Mouse (Mus musculus): ENCODE data around the gene Slc2a3. TPM values are rescaled to one million over a fixed set of nuclear protein-coding genes. Genes with fewer than 3 reads are reported as not detected.
"Not testable (repeated sequence)": the region's sequence is repeated elsewhere in the genome, so short reads cannot be mapped to it uniquely, and the experiment has no call there.

Slc2a3 gene
- polyA plus RNA-seq, 1 experiment from 2014 or later = 21.1 TPM

DNA sequence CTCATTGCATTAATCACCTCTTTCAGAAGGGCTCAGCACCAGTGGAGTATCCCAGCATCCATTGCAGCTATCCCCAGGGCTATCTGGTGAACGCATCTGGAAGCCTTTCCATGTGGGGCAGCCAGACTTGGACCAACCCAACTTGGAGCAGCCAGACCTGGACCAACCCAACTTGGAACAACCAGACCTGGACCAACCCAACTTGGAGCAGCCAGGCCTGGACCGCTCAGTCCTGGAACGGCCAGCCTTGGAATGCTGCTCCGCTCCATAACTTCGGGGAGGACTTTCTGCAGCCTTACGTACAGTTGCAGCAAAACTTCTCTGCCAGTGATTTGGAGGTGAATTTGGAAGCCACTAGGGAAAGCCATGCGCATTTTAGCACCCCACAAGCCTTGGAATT, 88.3 kb downstream of the Slc2a3 start:
- 93% methylated on average over 7 of the region's 7 CpGs for WGBS
- not testable (repeated sequence) for H3K4me2 ChIP-seq; H3K27me3 ChIP-seq; H3K9ac ChIP-seq; H3K9me3 ChIP-seq; H3K4me3 ChIP-seq; ATAC-seq (ENCODE audit: low FRiP score); H3K36me3 ChIP-seq; H3K27ac ChIP-seq
- peaks cover 11% of the 10 kb centered on the region for H3K4me1 ChIP-seq (replicated peaks)

DNA sequence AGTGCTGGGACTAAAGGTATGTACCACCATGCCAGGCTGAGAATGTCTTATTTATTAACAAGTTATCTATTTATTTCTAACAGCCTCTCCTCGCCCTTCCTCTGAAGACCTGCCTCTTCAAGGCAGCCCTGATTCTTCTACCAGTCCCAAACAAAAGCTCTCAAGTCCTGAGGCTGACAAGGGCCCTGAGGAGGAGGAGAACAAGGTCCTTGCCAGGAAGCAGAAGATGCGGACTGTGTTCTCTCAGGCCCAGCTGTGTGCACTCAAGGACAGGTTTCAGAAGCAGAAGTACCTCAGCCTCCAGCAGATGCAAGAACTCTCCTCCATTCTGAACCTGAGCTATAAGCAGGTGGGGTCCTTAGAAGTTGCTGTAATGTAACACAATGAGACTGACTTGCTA, 90.0 kb downstream of the Slc2a3 start:
- Histone ChIP-seq H3K9me3 (no peaks in the 10 kb centered on the region), H3K4me1 (replicated peaks) (peaks cover 11% of the 10 kb centered on the region), H3K27ac (no peak overlapping the region), H3K4me3 (no peak overlapping the region), H3K9ac (no peak overlapping the region), H3K4me2 (no peak overlapping the region), H3K36me3 (no peaks in the 10 kb centered on the region), H3K27me3 (peaks cover 15% of the 10 kb centered on the region)
- no peak for ATAC-seq (ENCODE audit: low FRiP score)
- WGBS = 92% methylated on average over 2 of the region's 2 CpGs

DNA sequence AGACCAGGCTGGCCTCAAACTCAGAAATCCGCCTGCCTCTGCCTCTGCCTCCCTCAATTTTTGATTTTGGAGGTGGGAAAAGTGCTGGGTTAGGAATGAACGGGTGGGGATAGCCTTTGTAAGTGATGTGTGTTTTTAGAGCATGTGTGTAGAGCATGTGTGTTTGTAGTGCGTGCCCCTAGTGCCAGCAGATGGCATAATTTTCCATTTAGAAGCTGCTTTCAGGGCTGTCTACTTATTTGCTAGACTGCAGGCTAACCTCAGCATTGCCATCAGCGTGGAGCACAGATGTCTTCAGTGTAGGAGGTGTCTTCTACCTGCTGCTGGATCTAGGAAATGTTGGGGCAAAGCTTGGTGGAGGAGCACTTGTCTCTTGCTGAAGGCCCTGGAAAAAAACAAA, 92.6 kb downstream of the Slc2a3 start:
- Histone ChIP-seq H3K4me2 (no peak overlapping the region), H3K27me3 (peaks cover 18% of the 10 kb centered on the region), H3K9ac (no peak overlapping the region), H3K4me3 (no peak overlapping the region), H3K27ac (no peak overlapping the region), H3K9me3 (no peaks in the 10 kb centered on the region), H3K4me1 (replicated peaks) (no peaks in the 10 kb centered on the region), H3K36me3 (no peaks in the 10 kb centered on the region)
- 78% methylated on average over 4 of the region's 4 CpGs for WGBS
- ATAC-seq (ENCODE audit: low FRiP score) = no peak

DNA sequence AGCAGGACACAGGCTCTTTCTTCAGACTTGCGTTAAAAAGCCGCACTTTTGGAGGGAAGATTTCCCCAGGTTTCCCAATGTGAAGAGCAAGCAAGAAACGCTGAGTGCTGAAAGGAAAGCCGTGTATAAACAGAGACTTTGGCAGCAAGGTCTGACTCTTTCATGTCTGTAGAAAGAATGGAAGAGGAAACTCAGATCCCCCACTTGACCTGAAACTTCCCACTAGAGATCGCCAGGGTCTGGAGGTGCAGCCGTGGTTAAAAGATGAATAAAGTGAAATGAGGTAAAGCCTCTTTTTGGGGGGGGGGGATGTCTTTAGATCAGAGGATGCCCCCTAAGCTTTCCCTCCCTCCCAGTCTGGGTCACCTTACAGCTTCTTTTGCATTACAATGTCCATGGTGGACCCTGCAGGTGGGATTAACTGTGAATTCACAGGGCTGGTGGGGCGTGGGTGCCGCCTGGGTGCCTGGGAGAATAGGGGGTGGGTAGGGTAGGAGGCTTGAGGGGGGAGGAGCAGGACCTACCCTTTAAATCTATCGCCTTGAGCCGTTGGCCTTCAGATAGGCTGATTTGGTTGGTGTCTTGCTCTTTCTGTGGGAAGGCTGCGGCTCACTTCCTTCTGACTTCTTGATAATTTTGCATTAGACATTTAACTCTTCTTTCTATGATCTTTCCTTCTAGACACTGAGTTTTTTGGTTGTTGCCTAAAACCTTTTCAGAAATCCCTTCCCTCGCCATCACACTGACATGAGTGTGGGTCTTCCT, 94.2 kb downstream of the Slc2a3 start, which contains the start of gene Nanog:
TSS of gene Nanog (plus strand) at position 454 of the 765 bp plus-strand sequence.
- H3K9ac ChIP-seq = no peak within 1 kb of the TSS
- no peaks in the 10 kb centered on the region for H3K36me3 ChIP-seq
- H3K9me3 ChIP-seq = no peaks in the 10 kb centered on the region
- H3K4me1 ChIP-seq (replicated peaks) = peaks cover 8% of the 10 kb centered on the region
- H3K27me3 ChIP-seq = peaks cover 18% of the 10 kb centered on the region
- WGBS = 20% methylated on average over 12 of the region's 12 CpGs
- H3K27ac ChIP-seq = no peak within 1 kb of the TSS
- no peak within 1 kb of the TSS for H3K4me3 ChIP-seq
- H3K4me2 ChIP-seq = no peak within 1 kb of the TSS
- ATAC-seq (ENCODE audit: low FRiP score) = no peak

DNA sequence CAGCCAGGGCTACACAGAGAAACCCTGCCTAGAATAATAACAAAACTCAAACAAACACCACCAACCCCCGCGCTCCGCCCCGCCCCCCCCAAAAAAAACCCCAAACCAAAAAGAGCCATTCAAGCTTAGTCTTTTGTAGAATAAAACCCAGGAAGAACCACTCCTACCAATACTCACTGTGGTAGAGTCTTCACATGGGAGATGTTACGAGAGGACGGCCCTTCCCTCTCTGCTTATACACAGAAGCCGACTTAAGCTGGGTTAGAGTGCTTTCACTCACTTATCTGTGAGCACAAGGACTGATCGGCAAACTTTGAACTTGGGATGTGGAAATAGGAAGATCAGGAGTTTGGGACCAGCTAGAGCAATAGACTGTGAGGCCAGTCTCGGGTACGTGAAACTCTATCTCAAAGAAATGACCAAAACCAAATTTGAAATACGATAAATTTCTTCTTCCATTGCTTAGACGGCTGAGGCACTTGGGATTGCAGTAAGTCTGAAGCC, 95.1 kb downstream of the Slc2a3 start:
- no peak for ATAC-seq (ENCODE audit: low FRiP score)
- Histone ChIP-seq H3K27ac (no peak overlapping the region), H3K4me2 (no peak overlapping the region), H3K4me3 (no peak overlapping the region), H3K9me3 (no peaks in the 10 kb centered on the region), H3K27me3 (peaks cover 18% of the 10 kb centered on the region), H3K9ac (no peak overlapping the region), H3K4me1 (replicated peaks) (peaks cover 9% of the 10 kb centered on the region), H3K36me3 (no peaks in the 10 kb centered on the region)
- 68% methylated on average over 12 of the region's 12 CpGs for WGBS

DNA sequence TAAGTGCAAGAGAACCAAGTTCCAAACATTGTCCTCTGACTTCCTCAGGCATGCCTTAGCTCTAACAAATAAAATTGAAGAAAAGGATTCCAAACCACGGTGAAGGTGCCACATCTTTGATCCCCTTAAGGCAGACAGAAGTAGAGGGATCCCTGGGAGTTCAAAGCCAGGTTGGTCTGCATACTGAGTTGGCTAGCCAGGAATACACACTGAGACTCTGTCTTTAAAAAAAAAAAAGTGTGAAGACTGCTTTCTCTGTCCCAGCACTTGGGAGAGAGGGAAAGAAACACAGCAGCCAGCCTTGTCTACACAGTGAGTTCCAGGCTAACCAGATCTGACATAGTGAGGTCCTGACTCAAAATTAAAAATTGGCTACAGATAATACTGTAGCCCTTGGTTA, 97.7 kb downstream of the Slc2a3 start:
- 13% methylated on average over 1 of the region's 1 CpGs for WGBS
- Histone ChIP-seq H3K4me1 (replicated peaks) (peaks cover 9% of the 10 kb centered on the region), H3K27ac (no peak overlapping the region)

DNA sequence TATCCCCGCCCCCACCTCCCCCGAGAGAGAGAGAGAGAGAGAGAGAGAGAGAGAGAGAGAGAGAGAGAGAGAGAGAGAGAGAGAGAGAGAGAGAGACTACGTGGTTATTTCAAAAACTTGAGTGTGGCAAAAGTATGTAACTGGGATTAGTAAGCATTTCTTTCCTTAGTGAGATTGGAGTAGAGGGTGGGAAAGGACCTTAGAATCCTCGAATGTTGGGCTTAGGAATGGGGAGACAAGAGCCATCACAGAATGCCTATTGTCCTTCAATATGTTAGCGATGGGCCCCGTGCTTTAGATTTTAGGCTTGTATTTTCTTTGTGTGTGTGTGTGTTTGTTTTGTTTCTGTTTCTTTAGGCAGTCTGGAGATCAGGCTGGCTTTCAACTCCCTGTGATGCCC, 98.2 kb downstream of the Slc2a3 start:
- Histone ChIP-seq H3K4me2 (peak overlapping the region; percentile 48; the same call in 1 of the 2 replicates), H3K36me3 (no peaks in the 10 kb centered on the region), H3K4me3 (no peak overlapping the region), H3K4me1 (replicated peaks) (peaks cover 9% of the 10 kb centered on the region), H3K27ac (no peak overlapping the region), H3K27me3 (peaks cover 16% of the 10 kb centered on the region), H3K9me3 (no peaks in the 10 kb centered on the region), H3K9ac (no peak overlapping the region)
- 12% methylated on average over 6 of the region's 6 CpGs for WGBS
- no peak for ATAC-seq (ENCODE audit: low FRiP score)

More for the DNA sequence above, 97.7 kb downstream of the Slc2a3 start:
- peaks cover 18% of the 10 kb centered on the region for H3K27me3 ChIP-seq
- H3K4me2 ChIP-seq = no peak overlapping the region
- no peak overlapping the region for H3K4me3 ChIP-seq
- no peaks in the 10 kb centered on the region for H3K36me3 ChIP-seq
- H3K9me3 ChIP-seq = no peaks in the 10 kb centered on the region
- no peak overlapping the region for H3K9ac ChIP-seq
- ATAC-seq (ENCODE audit: low FRiP score) = no peak

DNA sequence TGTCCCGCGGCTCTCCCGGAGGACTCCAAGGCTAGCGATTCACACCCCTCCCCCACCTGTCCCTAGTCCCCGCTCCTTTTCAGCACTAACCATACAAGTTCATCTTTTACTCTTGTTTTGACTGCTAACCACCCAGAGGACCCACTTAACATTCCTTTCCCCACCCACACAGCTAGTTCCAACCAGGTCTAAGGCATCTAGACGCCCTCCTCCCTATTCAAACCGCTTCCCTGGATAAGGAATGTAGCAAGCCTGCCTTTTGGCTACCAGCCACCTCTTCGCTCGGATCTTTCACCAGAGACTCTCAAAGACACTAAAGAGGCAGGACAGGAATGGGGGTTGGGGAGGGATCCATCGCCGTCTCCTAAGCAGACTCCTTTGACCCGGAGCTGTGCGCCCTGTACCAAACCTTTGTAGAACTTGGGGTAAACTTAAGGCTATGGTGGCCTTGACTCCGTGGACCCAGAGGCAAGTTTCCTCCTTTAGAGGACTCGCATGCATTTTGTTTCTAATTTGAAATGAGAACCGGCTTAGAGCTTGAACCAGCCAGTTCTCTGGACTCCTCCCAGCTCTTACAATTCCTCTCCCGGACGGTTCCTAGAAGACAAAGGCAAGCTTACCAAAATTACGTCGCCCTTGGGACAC, 98.8 kb downstream of the Slc2a3 start:
- Histone ChIP-seq H3K27ac (peak overlapping the region; percentile 55; the same call in 1 of the 2 replicates), H3K4me1 (replicated peaks) (peaks cover 9% of the 10 kb centered on the region)

DNA sequence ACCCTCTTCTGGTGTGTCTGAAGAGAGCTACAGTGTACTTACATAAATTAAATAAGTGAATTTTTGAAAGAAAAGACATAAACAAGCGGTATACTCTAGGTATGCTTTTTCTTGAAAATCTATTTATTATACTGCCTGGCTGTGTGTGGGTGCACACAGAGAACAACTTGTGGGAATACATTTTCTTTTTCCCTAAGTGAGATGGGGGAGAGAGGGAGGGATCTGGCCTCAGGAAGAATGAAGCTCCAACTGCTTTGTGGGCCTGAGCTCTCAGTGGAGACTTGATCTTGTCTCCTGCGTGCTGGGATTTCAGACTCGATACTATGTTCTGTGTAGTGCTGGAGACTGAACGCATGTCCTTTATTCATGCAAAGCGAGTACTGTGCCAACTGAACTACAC, 99.6 kb downstream of the Slc2a3 start:
- Histone ChIP-seq H3K4me1 (replicated peaks) (peaks cover 9% of the 10 kb centered on the region), H3K27me3 (0 out of 2 replicates have a peak, but pooled peaks cover 8% of the 10 kb centered on the region), H3K4me3 (no peak overlapping the region), H3K4me2 (no peak overlapping the region), H3K27ac (no peak overlapping the region), H3K36me3 (no peaks in the 10 kb centered on the region), H3K9me3 (no peaks in the 10 kb centered on the region), H3K9ac (no peak overlapping the region)
- no peak for ATAC-seq (ENCODE audit: low FRiP score)
- 87% methylated on average over 5 of the region's 5 CpGs for WGBS

More for the DNA sequence above, 98.8 kb downstream of the Slc2a3 start:
- H3K27me3 ChIP-seq = peaks cover 13% of the 10 kb centered on the region; the same call in 1 of the 2 replicates
- no peaks in the 10 kb centered on the region for H3K36me3 ChIP-seq
- peak overlapping the region; percentile 17; the same call in 1 of the 2 replicates for H3K4me3 ChIP-seq
- peak overlapping the region; percentile 48 for H3K4me2 ChIP-seq
- 4% methylated on average over 20 of the region's 20 CpGs for WGBS
- peak; percentile 85 for ATAC-seq (ENCODE audit: low FRiP score)
- no peak overlapping the region for H3K9ac ChIP-seq
- H3K9me3 ChIP-seq = no peaks in the 10 kb centered on the region

DNA sequence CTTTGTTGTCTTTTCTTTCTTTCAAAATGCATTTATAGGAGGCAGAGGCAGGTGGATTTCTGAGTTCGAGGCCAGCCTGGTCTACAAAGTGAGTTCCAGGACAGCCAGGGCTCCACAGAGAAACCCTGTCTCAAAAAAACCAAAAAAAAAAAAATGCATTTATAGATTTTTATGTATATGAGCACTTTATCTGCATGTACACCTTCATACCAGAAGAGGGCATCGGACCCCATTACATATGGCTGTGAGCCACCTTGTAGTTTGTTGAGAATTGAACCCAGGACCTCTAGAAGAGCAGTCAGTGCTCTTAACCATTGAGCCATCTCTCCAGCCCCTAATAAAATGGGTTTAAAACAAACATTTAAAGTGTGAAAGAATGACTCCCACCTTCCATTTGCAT, 101.8 kb downstream of the Slc2a3 start:
- H3K9me3 ChIP-seq; H3K36me3 ChIP-seq; H3K4me3 ChIP-seq; H3K27me3 ChIP-seq; H3K4me1 ChIP-seq (replicated peaks); ATAC-seq (ENCODE audit: low FRiP score); H3K9ac ChIP-seq; H3K27ac ChIP-seq; H3K4me2 ChIP-seq: not testable (repeated sequence)
- WGBS = 95% methylated on average over 2 of the region's 2 CpGs

DNA sequence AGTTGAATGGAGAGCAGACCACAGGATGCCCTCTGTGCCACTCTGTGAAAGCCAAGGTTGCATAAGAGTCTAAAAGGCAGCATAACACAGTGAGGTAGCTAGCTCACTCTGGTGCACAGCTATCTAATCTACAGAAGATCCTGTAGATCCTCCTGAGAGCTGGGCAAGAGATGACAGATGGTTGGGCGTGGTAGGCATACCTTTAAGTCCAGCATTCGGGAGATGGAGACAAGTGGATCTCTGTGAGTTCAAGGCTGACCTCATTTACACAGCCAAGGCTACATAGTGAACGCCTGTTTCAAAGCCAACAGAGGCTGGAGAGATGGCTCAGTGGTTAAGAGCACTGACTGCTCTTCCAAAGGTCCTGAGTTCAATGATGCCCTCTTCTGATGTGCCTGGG, 106.0 kb downstream of the Slc2a3 start:
- Histone ChIP-seq H3K4me1 (replicated peaks) (no peaks in the 10 kb centered on the region), H3K27me3 (no peaks in the 10 kb centered on the region), H3K9ac (no peak overlapping the region), H3K4me3 (no peak overlapping the region), H3K4me2 (no peak overlapping the region), H3K27ac (no peak overlapping the region), H3K36me3 (no peaks in the 10 kb centered on the region), H3K9me3 (no peaks in the 10 kb centered on the region)
- 93% methylated on average over 3 of the region's 3 CpGs for WGBS
- no peak for ATAC-seq (ENCODE audit: low FRiP score)

DNA sequence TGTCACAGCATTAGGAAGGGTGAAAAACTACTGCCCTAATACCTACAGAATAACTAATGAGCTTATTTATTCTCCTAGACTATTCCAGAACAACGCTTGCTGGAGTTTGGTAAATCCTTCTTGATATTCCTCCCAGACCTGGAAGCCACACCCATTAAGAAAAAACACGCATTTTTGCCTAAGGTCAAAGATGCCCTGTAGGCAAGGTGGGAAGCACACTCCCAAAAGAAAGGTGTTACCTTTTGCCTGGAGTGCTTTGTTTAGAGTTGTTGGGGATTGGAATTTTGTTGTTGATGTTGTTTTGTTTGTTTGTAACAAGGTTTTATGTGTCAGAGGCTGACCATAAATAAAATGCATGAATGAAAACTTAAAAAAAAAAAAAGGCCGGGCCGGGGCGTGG, 111.4 kb downstream of the Slc2a3 start:
- no peak overlapping the region for H3K4me2 ChIP-seq
- no peaks in the 10 kb centered on the region for H3K27me3 ChIP-seq
- no peak overlapping the region for H3K9ac ChIP-seq
- H3K36me3 ChIP-seq = no peaks in the 10 kb centered on the region
- no peak overlapping the region for H3K27ac ChIP-seq
- H3K4me1 ChIP-seq (replicated peaks) = no peaks in the 10 kb centered on the region
- 86% methylated on average over 5 of the region's 5 CpGs for WGBS
- no peak overlapping the region for H3K4me3 ChIP-seq
- H3K9me3 ChIP-seq = no peaks in the 10 kb centered on the region
- no peak for ATAC-seq (ENCODE audit: low FRiP score)

Data from hindbrain, embryonic 13.5 days (tissue).